Mouse (Mus musculus) layer of hippocampus, adult 11-12 months (tissue): ENCODE measurements around the gene Gm21954.
A peak's percentile ranks its signal among the peaks of the same experiment; 100 is the strongest.

ENCODE experiments used
- DNase-seq: peaks from one replicate; pipeline ENCODE4 v3.0.0; 2022; ENCODE audit warnings: low spot score

The Gm21954 gene

DNA sequence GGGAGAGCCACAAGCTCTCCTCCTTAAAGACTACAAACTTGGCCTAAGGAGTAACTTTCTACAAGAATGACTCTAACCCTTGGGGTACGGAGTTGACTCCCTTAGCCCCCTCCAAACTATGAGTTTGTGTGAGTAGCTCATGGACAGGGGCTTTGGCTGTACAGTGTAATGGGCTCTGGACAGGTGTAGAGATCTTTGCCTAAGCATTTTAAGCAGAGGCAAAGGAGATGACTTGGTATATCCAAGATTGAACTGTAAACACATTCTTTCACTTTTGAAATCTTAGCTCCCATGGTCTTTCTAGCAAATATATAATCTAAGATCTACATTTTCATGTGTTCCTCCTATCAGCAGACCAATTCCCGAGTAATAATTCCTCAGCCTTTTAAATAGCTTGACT lies at the start of gene Gm21954:
Gm21954 (minus strand) TSS at position 101 of the 400 bp plus-strand sequence.
- DNase-seq = no peak

DNA sequence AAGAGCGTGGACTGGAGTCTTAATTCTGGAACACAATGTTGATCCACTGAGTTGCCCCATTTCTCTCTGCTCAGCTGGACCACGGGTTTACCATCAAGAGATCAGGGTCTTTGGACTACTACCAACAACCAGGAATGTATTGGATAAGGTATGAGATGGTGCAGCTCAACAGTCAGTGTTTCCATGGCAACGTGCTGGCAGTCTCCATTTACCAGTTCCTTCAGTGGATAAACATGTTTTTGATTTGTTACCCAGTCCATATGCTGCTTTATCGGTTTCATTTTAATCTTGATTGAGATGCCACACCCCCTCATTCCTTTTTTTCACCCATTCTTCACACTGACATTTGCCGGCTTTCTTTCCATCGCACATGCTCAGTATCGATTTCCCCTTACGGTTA lies 49.8 kb upstream of the Gm21954 start:
- peak; percentile 56 for DNase-seq

GRCm38 (mm10) chr3:55520240-55521180 lies 48.5 kb upstream of the Gm21954 start:
- DNase-seq = peak; percentile 76

GRCm38 (mm10) chr3:55517454-55518014 lies 45.5 kb upstream of the Gm21954 start:
- DNase-seq = no peak

DNA sequence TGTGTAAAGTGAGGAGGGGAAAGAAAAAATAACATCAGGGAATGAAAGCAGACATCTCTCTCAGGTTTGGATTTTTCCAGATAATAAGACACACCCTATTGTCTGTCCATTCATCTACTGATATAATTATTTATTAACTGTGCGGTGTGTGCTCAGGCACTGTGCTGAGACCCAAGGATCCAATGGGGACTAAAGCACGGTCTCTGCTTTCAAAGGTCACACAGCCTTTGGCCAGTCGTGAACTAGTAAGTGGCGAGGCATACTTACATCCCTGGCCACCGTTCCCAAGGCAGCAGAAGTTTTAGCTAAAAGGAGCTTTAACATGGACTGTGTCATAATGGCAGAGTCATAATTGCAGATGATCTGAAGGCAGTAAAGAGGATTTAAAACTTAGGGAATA lies 44.0 kb upstream of the Gm21954 start:
- DNase-seq = no peak

DNA sequence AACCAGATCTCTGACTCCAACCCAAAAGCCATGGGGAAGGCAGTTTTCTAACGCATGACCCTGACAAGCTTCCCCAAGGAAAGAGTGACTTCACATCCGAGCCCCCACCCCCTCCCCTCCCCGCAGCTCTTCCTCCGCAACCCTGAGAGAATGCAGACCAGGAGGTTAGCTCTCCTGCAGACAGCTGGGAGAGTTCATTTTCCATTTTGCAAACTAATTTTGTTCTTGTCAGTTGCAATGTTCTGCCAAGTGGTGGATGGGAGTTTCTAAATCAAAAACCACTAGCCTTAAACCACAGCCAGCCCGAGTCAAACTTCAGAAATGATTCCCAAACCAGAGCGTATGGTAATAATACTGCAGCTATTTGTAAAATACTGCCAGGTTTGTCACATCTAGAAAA lies 39.6 kb upstream of the Gm21954 start:
- no peak for DNase-seq

GRCm38 (mm10) chr3:55510198-55510597 lies 38.2 kb upstream of the Gm21954 start:
- DNase-seq = no peak

DNA sequence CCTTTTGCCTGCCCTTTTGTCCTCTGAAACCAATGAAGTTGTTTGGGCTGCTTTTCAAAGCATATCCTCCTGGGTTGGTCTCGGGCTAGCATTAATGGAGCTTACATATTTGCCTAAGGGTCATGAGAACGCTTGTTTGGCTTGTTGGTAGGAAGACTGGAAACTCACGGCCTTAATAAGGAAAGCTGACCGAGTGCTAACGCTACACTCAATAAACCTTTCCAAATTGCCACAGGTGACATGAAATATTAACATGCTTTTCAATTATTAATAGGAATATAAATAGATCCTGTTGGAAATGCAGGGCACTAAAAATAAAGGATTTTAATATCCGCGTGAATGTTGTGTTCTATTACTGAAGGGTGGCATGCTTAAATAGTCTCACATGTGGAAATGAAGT lies 27.3 kb upstream of the Gm21954 start:
- no peak for DNase-seq

DNA sequence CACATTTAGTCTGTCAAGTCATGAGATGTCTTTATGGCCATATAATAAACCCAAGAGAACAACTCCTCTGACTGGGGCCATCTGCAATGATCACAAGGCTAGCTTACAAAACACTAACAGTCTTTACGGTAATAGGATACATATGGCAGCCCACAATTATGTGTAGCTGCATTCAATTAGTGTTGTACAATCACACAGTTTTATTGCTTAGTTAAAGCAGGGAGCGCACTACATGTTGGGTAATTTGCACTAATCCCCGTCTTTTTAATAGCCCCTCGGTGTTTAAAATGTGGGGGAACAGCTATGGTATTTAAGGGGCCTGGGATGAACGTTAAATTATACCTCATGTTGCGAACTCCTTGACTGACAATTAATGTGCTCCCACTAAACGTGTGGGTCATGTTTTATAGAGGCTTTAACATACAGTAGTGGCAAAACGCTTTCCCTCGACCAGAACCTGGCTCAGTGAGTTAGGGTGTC lies 24.5 kb upstream of the Gm21954 start:
- DNase-seq = no peak

DNA sequence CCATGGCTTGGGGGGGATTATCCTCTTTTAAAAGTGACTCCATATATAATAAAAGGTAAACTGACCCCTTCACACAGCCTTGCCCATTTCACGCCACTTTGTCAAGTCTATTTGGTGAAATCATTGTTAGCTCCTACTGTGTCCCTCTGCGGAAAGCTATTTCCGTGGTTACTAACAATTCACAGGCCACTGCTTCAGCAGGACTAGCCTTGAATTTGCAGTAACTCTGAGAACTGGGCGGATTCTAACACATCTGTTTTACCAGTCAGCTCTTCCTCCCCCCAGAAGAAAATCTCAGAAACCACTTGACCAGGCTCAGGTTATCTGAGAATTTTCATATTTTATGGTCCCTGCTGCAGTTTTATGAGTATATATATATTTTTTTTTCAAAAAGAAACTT lies 23.9 kb upstream of the Gm21954 start:
- DNase-seq = no peak

GRCm38 (mm10) chr3:55495231-55495630 lies 23.2 kb upstream of the Gm21954 start:
- DNase-seq = no peak

- DNase-seq = no peak
Measured at GRCm38 (mm10) chr3:55494348-55494747, 22.3 kb upstream of the Gm21954 start.

DNA sequence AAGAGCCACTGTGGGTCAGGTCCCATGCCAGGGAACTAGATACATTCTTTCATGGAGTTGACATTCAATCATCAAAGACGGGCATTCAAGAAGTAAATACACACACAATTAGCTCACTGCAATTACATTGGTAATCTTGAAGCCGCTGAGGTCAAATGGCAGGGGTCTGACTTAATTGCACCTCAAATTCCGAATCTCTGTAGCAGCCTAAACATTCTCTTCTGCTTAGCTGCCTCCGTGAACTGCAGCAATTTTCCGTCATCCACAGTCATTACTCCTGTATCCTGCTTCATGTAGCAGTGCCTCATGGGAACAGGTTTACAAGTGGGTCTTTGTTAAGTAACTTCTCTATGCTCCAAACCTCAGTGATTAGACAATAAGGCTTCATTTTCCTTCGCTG lies 20.0 kb upstream of the Gm21954 start:
- no peak for DNase-seq

GRCm38 (mm10) chr3:55489231-55489990 lies 17.4 kb upstream of the Gm21954 start:
- peak; percentile 47 for DNase-seq

GRCm38 (mm10) chr3:55483328-55483727 lies 11.3 kb upstream of the Gm21954 start:
- no peak for DNase-seq

GRCm38 (mm10) chr3:55481140-55481539 lies 9.1 kb upstream of the Gm21954 start:
- DNase-seq = no peak

- DNase-seq = no peak
Measured at GRCm38 (mm10) chr3:55479306-55479705, 7.3 kb upstream of the Gm21954 start.

DNA sequence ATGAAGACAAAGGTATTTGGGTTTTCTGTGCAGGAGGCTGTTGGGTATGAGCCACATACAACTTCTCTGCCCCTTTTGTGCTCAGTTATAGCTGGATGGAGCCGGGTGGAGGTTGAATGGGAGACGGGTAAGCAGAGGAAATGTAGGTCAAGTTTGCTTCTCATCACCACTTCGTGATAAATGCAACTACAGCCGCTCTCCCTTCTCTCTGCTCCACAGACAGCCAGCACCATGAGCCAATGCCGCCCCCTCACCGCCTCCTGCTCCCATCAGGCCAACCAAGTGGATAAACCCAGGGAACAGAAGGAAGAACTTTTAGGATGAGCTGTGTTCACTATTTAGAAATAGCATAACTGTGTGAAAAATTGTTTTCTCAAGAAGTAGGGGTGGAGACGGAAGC lies 4.7 kb upstream of the Gm21954 start:
- peak; percentile 83 for DNase-seq

DNA sequence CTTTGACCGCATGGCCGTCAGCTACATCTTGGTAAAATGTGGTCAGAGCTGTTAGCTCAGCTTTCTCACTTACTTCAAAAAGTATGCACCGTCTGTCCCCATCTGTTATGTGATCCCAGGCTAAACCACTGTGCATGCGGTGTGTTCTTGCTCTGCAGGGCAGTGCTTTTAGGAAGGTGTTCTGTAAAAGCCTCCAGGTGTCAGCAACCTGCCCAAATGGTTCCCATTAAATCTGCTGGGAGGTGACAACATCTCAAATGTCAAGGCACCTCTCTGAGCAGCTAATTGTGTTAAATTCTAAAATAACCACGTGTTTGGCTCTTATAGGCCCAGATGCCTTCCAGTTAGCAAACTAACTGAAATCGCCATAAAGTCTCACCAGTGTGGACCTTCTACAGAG lies 1.1 kb upstream of the Gm21954 start:
- no peak for DNase-seq

DNA sequence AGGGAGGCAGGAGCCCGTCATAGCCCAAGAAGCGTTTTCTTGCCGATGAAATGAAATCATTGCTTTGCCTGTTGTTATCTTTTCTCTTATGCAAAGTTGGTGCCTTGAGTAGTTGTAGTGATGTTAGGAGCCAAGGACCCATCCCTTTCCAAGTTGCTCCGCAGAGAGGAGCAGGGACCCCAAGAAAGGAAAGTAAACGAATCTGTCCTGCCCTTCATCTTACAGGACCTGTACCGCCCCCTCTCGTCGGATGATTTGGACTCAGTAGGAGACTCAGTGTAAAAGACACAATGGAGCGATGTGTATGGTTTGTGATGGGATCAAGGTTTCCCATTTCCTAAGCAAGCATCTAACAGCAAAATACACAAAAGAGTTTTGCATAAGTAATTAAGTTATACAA lies 5.7 kb downstream of the Gm21954 start:
- DNase-seq = peak; percentile 73

GRCm38 (mm10) chr3:55465785-55466184 lies 6.2 kb downstream of the Gm21954 start:
- no peak for DNase-seq

DNA sequence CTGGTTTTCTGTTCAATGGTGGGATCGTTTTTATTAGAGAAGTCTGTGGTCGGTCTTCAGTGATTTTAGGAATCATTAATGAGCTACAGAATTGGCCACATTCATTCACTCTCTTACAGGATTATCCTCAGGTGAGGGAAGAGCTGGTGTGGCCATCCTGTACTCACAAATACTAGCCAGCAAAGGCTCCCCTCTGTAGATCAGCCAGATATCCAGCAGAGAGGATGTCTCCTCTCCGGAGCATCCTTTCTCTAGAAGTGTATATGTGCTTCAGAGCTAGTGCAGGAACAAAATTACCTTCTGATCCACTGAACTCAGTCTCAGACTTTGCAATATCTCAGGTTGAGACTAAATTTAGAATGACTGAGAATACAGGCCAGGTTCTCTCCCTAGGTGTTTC lies 7.8 kb downstream of the Gm21954 start:
- no peak for DNase-seq
